Mouse (Mus musculus) mouse embryonic stem cell (cell line): Measurements from ENCODE around the gene Cdh19.

Experiments
- in situ Hi-C, 2 experiments: fragments of 300-500 bp; cut with MboI; formaldehyde crosslinking; loops; 1 replicate in 1 of 2; 3 replicates in 1 of 2; pipeline ENCODE4 v1.14.3; 2019 to 2020; ENCODE audit warnings: low sequenced_read_pairs in 2 of 2, low pct_unique_long_range_greater_than_20kb in 1 of 2, mixed read lengths in 1 of 2; ENCODE audit not compliant: unreplicated experiment in 1 of 2

The Cdh19 gene

GRCm38 (mm10) chr1:110977484-110977883 lies at the start of gene Cdh19:
TSS of gene Cdh19 (minus strand) at chr1:110977584.
- in situ Hi-C loops, result no loop called here

GRCm38 (mm10) chr1:111020434-111021060 lies 43.2 kb upstream of the Cdh19 start:
- in situ Hi-C loops, result no loop called here

- in situ Hi-C loops, result no loop called here
Measured at GRCm38 (mm10) chr1:111017640-111018039, 40.3 kb upstream of the Cdh19 start.

GRCm38 (mm10) chr1:110989824-110990223 lies 12.4 kb upstream of the Cdh19 start:
- in situ Hi-C loops, result no loop called here

GRCm38 (mm10) chr1:110969201-110969600 lies 8.2 kb downstream of the Cdh19 start:
- in situ Hi-C loops, result no loop called here

GRCm38 (mm10) chr1:110909752-110910151 lies 67.6 kb downstream of the Cdh19 start:
- in situ Hi-C loops, result no loop called here

GRCm38 (mm10) chr1:110909218-110909617 lies 68.2 kb downstream of the Cdh19 start:
- in situ Hi-C loops, result no loop called here

- in situ Hi-C loops, result no loop called here
Measured at GRCm38 (mm10) chr1:110904266-110904665, 73.1 kb downstream of the Cdh19 start.
